Mouse (Mus musculus) stomach, postnatal 0 days (tissue): ENCODE results near the gene Aplp1.

Experiments
- CTCF ChIP-seq: IDR thresholded peaks from 2 replicates; pipeline ENCODE4 v1.5.1; 2016; ENCODE audit warnings: antibody characterized with exemption, low read depth, mild to moderate bottlenecking, moderate library complexity
- EP300 ChIP-seq: optimal IDR thresholded peaks from 2 replicates; pipeline ENCODE3; 2016; ENCODE audit warnings: antibody characterized with exemption

DNA sequence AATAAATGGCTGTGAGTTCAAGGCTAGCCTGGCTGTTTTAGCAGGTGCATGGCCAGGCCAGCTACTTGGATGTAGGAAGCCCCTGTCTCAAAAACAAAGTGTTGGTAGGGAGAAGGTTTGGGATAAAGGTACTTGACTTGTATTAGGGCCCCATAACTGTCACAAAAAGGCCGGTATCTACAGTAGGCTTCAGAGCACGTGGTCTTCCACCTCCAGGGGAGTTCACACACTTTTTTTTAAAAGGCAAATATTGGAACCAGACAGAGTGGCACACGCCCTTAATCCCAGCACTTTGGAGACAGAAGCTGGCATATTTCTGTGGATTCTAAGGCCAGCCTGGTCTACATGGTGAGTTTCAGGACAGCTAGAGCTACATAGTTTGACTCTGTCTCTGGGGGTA lies 24.7 kb downstream of the Aplp1 start:
- no peak for TF ChIP-seq CTCF
- no peak for TF ChIP-seq EP300
